Mouse (Mus musculus) heart, postnatal 0 days (tissue): ENCODE data around the gene Hnrnph1.
A peak's percentile ranks its signal among the peaks of the same experiment; 100 is the strongest.

Experiments used
- CTCF ChIP-seq: IDR thresholded peaks from 2 replicates; pipeline ENCODE4 v1.5.1; 2016; ENCODE audit warnings: antibody characterized with exemption, control low read depth, low read depth
- EP300 ChIP-seq: IDR thresholded peaks from 2 replicates; pipeline ENCODE4 v1.6.1; 2016; ENCODE audit warnings: antibody characterized with exemption, low read depth

- TF ChIP-seq CTCF, result peak; percentile 42
- peak; percentile 47; the same call in 1 of the 2 replicates for TF ChIP-seq EP300
These were observed 1.3 kb downstream of the Hnrnph1 start for GRCm38 (mm10) chr11:50377892-50378684.
